Mouse (Mus musculus) megakaryocyte, embryonic 14.5 days (primary cell): ENCODE results near the gene Slc35f6.

Experiments used
- FLI1 ChIP-seq: IDR thresholded peaks from 2 replicates; pipeline ENCODE4 v1.6.1; 2012; ENCODE audit warnings: low read length, inconsistent platforms, mixed read lengths
- GATA1 ChIP-seq: IDR thresholded peaks from 3 replicates; pipeline ENCODE4 v1.6.1; 2012; ENCODE audit warnings: mixed read lengths, low read length, inconsistent platforms, borderline replicate concordance

DNA sequence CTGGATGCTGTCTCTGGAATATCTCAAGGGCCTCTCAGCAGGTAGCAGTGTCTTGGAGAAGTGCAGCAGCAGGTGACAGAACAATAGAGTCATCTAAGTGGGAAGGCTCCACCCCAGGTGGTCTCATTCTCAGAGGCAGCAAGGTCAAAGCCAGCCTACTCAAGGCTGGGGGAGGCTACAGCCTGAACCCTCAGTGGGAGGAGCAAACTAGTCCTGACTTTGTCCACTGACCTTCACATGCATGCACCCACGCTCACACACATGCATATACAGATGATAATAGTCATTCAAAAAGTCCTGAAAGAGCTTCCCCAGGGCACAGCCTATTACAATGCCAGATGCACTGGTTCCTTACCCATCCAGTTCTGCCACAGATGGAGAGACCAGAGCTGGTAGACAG is 12.5 kb downstream of the Slc35f6 start:
- no peak for TF ChIP-seq FLI1
- TF ChIP-seq GATA1: no peak
